Mouse (Mus musculus) liver, postnatal 0 days (tissue): ENCODE results near the gene 5730522E02Rik. TPM values are rescaled to one million over a fixed set of nuclear protein-coding genes. Genes with fewer than 3 reads are reported as not detected.

Experiments
- ATAC-seq: fragments of 200-750 bp; cut with Nextera tagmentation; 2 replicates; pipeline ENCODE4 v1.8.0; 2017; ENCODE audit warnings: mild to moderate bottlenecking, moderate library complexity
- DNase-seq: peaks from one replicate; pipeline ENCODE4 v3.0.0-alpha.2; 2016
- H3K27ac ChIP-seq: fragments of 300-500 bp; sonication (generic); 2 replicates; pipeline ENCODE4 v1.5.1; 2014; ENCODE audit warnings: antibody characterized with exemption, moderate library complexity, mild to moderate bottlenecking, low read depth
- H3K27me3 ChIP-seq: fragments of 300-500 bp; sonication (generic); 2 replicates; pipeline ENCODE4 v1.6.1; 2014; ENCODE audit warnings: low read length, control low read depth, mixed read lengths; ENCODE audit not compliant: insufficient read depth
- H3K36me3 ChIP-seq: fragments of 300-500 bp; sonication (generic); replicated peaks from 2 replicates; pipeline ENCODE4 v1.6.1; 2014; ENCODE audit warnings: mild to moderate bottlenecking, control low read depth, low read length, moderate library complexity, mixed read lengths; ENCODE audit not compliant: insufficient read depth
- H3K4me1 ChIP-seq: fragments of 300-500 bp; sonication (generic); 2 replicates; pipeline ENCODE4 v1.6.1; 2014; ENCODE audit warnings: antibody characterized with exemption, mild to moderate bottlenecking, control low read depth; ENCODE audit not compliant: insufficient read depth
- H3K4me2 ChIP-seq: fragments of 300-500 bp; sonication (generic); 2 replicates; pipeline ENCODE4 v1.6.1; 2014; ENCODE audit warnings: low read depth, mild to moderate bottlenecking, low read length, moderate library complexity, mixed read lengths
- H3K4me3 ChIP-seq: fragments of 300-500 bp; sonication (generic); 2 replicates; pipeline ENCODE4 v1.5.1; 2014; ENCODE audit warnings: low read depth, low read length
- H3K9ac ChIP-seq: fragments of 300-500 bp; sonication (generic); replicated peaks from 2 replicates; pipeline ENCODE4 v1.6.1; 2014; ENCODE audit warnings: mild to moderate bottlenecking, moderate library complexity
- H3K9me3 ChIP-seq: fragments of 300-500 bp; sonication (generic); 2 replicates; pipeline ENCODE4 v1.6.1; 2016; ENCODE audit warnings: mild to moderate bottlenecking, control low read depth, low read length, mixed read lengths
- CTCF ChIP-seq: sonication (generic); IDR thresholded peaks from 2 replicates; pipeline ENCODE4 v1.5.1; 2016; ENCODE audit warnings: antibody characterized with exemption, low read depth
- EP300 ChIP-seq: IDR thresholded peaks from 2 replicates; pipeline ENCODE4 v1.6.1; 2016; ENCODE audit warnings: antibody characterized with exemption, low read depth, mild to moderate bottlenecking
- WGBS: fragments of 180-500 bp; shearing (Covaris S2); extraction: QIAGEN DNeasy Blood & Tissue Kit; methylation state at CpG from one replicate; pipeline ENCODE4 v1.1.7; 2014; ENCODE audit not compliant: insufficient replicate concordance; 5-methylcytosine and 5-hydroxymethylcytosine counted together
- polyA plus RNA-seq: library from polyadenylated mRNA; unstranded; fragments of >200 nt; fragmentation: Nextera tagmentation; extraction: Ambion mirVana; gene quantifications from 2 replicates; pipeline ENCODE4 v1.2.1, GENCODE M21; 2015

5730522E02Rik gene
- polyA plus RNA-seq, 1 experiment from 2014 or later = 0.68 TPM

GRCm38 (mm10) chr11:25737255-25737654 is 473.3 kb downstream of the 5730522E02Rik start:
- no peak overlapping the region for H3K4me2 ChIP-seq
- no peak for ATAC-seq
- H3K27ac ChIP-seq = no peak overlapping the region
- no peak overlapping the region for H3K9ac ChIP-seq
- DNase-seq = no peak
- no peak overlapping the region for H3K4me3 ChIP-seq
- no peaks in the 10 kb centered on the region for H3K9me3 ChIP-seq
- 83% methylated on average over 5 of the region's 5 CpGs for WGBS
- no peaks in the 10 kb centered on the region for H3K27me3 ChIP-seq
- TF ChIP-seq EP300 = no peak
- no peak for TF ChIP-seq CTCF
- no peaks in the 10 kb centered on the region for H3K4me1 ChIP-seq
- H3K36me3 ChIP-seq = no peaks in the 10 kb centered on the region

GRCm38 (mm10) chr11:25729476-25729875 is 481.1 kb downstream of the 5730522E02Rik start:
- no peak for ATAC-seq
- Histone ChIP-seq H3K9ac (no peak overlapping the region), H3K4me2 (no peak overlapping the region), H3K27me3 (no peaks in the 10 kb centered on the region), H3K9me3 (no peaks in the 10 kb centered on the region), H3K27ac (no peak overlapping the region), H3K4me3 (no peak overlapping the region), H3K4me1 (no peaks in the 10 kb centered on the region), H3K36me3 (no peaks in the 10 kb centered on the region)
- 80% methylated on average over 1 of the region's 1 CpGs for WGBS
- no peak for TF ChIP-seq EP300
- no peak for TF ChIP-seq CTCF
- no peak for DNase-seq

GRCm38 (mm10) chr11:25715447-25716321 is 494.9 kb downstream of the 5730522E02Rik start:
- Histone ChIP-seq H3K27me3 (no peaks in the 10 kb centered on the region), H3K9me3 (no peaks in the 10 kb centered on the region), H3K4me1 (no peaks in the 10 kb centered on the region), H3K36me3 (no peaks in the 10 kb centered on the region), H3K9ac (no peak overlapping the region), H3K27ac (no peak overlapping the region), H3K4me3 (no peak overlapping the region), H3K4me2 (no peak overlapping the region)
- no peak for DNase-seq
- no peak for ATAC-seq
- 72% methylated on average over 7 of the region's 7 CpGs for WGBS
- TF ChIP-seq CTCF (no peak), EP300 (no peak)

GRCm38 (mm10) chr11:25710559-25710958 is 500.0 kb downstream of the 5730522E02Rik start:
- whole genome bisulfite sequencing = 56% methylated on average over 2 of the region's 2 CpGs
- no peaks in the 10 kb centered on the region for H3K27me3 ChIP-seq
- no peaks in the 10 kb centered on the region for H3K9me3 ChIP-seq
- H3K36me3 ChIP-seq = no peaks in the 10 kb centered on the region
- TF ChIP-seq CTCF = no peak
- TF ChIP-seq EP300 = no peak
- H3K4me1 ChIP-seq = no peaks in the 10 kb centered on the region
- no peak overlapping the region for H3K4me2 ChIP-seq
- H3K4me3 ChIP-seq = no peak overlapping the region
- ATAC-seq (no peak), DNase-seq (no peak)
- no peak overlapping the region for H3K9ac ChIP-seq
- no peak overlapping the region for H3K27ac ChIP-seq

- DNase-seq (no peak), ATAC-seq (no peak)
- WGBS = 59% methylated on average over 4 of the region's 4 CpGs
- Histone ChIP-seq H3K27me3 (no peaks in the 10 kb centered on the region), H3K9me3 (no peaks in the 10 kb centered on the region), H3K27ac (no peak overlapping the region), H3K36me3 (no peaks in the 10 kb centered on the region), H3K9ac (no peak overlapping the region), H3K4me3 (no peak overlapping the region), H3K4me2 (no peak overlapping the region), H3K4me1 (no peaks in the 10 kb centered on the region)
- TF ChIP-seq EP300 (no peak), CTCF (no peak)
Measured at GRCm38 (mm10) chr11:25709892-25710291, 500.7 kb downstream of the 5730522E02Rik start.

- no peak for TF ChIP-seq CTCF
- no peak for TF ChIP-seq EP300
- Histone ChIP-seq H3K9me3 (no peaks in the 10 kb centered on the region), H3K27me3 (no peaks in the 10 kb centered on the region), H3K4me3 (no peak overlapping the region), H3K27ac (no peak overlapping the region), H3K9ac (no peak overlapping the region), H3K4me1 (no peaks in the 10 kb centered on the region), H3K4me2 (no peak overlapping the region), H3K36me3 (no peaks in the 10 kb centered on the region)
- WGBS = 73% methylated on average over 11 of the region's 11 CpGs
- ATAC-seq (no peak), DNase-seq (no peak)
Measured at GRCm38 (mm10) chr11:25704332-25705168, 506.0 kb downstream of the 5730522E02Rik start.
